Mouse (Mus musculus): ENCODE data around the gene Dph6. TPM values are rescaled to one million over a fixed set of nuclear protein-coding genes. Genes with fewer than 3 reads are reported as not detected.
A peak's percentile ranks its signal among the peaks of the same experiment; 100 is the strongest.

Dph6 gene
- polyA plus RNA-seq, 1 experiment from 2014 or later = 18.3 TPM

DNA sequence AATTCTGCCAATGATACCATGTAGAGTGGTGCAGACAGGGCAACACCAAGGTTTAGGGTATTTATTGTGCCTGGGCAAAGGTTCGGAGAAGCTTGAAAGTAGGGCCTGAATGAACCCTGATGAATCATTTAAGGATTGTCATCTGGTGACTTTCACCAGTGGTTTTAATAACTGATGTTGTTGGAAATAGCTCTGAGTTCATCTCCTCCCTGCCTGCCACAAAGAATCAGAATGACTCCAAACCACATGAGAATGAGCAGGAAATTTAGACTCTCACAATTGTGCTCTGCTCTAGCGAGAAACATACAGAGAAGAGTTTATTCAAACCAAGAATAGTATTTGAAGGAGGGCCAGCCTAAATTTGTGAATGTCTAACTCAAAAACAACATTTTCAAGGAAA lies 4.2 kb upstream of the Dph6 start:
- no peak for ATAC-seq (ENCODE audit: insufficient number of reproducible peaks, insufficient read depth, low FRiP score, low read depth)
- H3K4me2 ChIP-seq (ENCODE audit: low read length) = no peak overlapping the region
- no peak overlapping the region for H3K4me3 ChIP-seq (ENCODE audit: control insufficient read depth in 1 of 2, insufficient read depth in 1 of 2, low read depth in 1 of 2, low read length in 2 of 2)
- no peak overlapping the region for H3K27ac ChIP-seq (replicated peaks in 1 of 2; ENCODE audit: control insufficient read depth in 1 of 2, insufficient read depth in 1 of 2, low read depth in 2 of 2, low read length in 2 of 2)
- no peaks in the 10 kb centered on the region for H3K36me3 ChIP-seq (ENCODE audit: control insufficient read depth, insufficient read depth, low read length)
- no peak overlapping the region for H3K9ac ChIP-seq (ENCODE audit: low read length)
- no peaks in the 10 kb centered on the region for H3K9me3 ChIP-seq (ENCODE audit: control insufficient read depth, low read length)
- 78% methylated on average over 2 of the region's 2 CpGs for WGBS
- H3K27me3 ChIP-seq (ENCODE audit: control insufficient read depth, insufficient read depth, low read length) = no peaks in the 10 kb centered on the region
- peaks cover 0 to under 1% of the 10 kb centered on the region in 2 experiments; a peak in 1 of 4 replicates for H3K4me1 ChIP-seq (ENCODE audit: control insufficient read depth in 2 of 2, insufficient read depth in 2 of 2, low read length in 2 of 2)

DNA sequence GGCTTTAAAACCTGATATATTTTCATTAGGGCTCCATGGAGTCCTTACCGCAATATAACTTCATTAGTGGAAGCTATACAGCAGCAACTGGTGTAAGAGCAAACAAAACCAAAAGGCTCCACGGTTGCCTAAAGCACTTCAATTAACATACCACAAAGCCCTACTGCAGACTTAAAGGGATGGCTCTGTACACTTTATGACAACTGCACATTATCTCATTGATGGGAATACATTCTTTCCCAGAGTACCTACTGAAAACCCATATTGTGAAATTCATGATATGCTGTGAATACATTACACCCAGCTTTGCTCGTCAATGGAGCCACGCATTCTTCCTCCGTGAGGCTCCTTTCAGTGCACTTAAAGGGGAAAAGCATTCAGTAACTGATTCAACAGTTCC lies 8.5 kb downstream of the Dph6 start:
- H3K9me3 ChIP-seq (ENCODE audit: control insufficient read depth, low read length) = no peaks in the 10 kb centered on the region
- peaks cover 9% of the 10 kb centered on the region for H3K36me3 ChIP-seq (ENCODE audit: control insufficient read depth, insufficient read depth, low read length)
- 69% methylated on average over 5 of the region's 5 CpGs for WGBS
- H3K9ac ChIP-seq (ENCODE audit: low read length) = no peak overlapping the region
- H3K27ac ChIP-seq (replicated peaks in 1 of 2; ENCODE audit: control insufficient read depth in 1 of 2, insufficient read depth in 1 of 2, low read depth in 2 of 2, low read length in 2 of 2) = no peak overlapping the region
- H3K4me1 ChIP-seq (ENCODE audit: control insufficient read depth in 2 of 2, insufficient read depth in 2 of 2, low read length in 2 of 2) = no peaks in the 10 kb centered on the region
- ATAC-seq (ENCODE audit: insufficient number of reproducible peaks, insufficient read depth, low FRiP score, low read depth) = no peak
- no peak overlapping the region for H3K4me3 ChIP-seq (ENCODE audit: control insufficient read depth in 1 of 2, insufficient read depth in 1 of 2, low read depth in 1 of 2, low read length in 2 of 2)
- no peak overlapping the region for H3K4me2 ChIP-seq (ENCODE audit: low read length)
- no peaks in the 10 kb centered on the region for H3K27me3 ChIP-seq (ENCODE audit: control insufficient read depth, insufficient read depth, low read length)

- H3K4me3 ChIP-seq (ENCODE audit: control insufficient read depth in 1 of 2, insufficient read depth in 1 of 2, low read depth in 1 of 2, low read length in 2 of 2) = no peak overlapping the region
- H3K9me3 ChIP-seq (ENCODE audit: control insufficient read depth, low read length) = no peaks in the 10 kb centered on the region
- no peak overlapping the region for H3K27ac ChIP-seq (replicated peaks in 1 of 2; ENCODE audit: control insufficient read depth in 1 of 2, insufficient read depth in 1 of 2, low read depth in 2 of 2, low read length in 2 of 2)
- H3K4me1 ChIP-seq (ENCODE audit: control insufficient read depth in 2 of 2, insufficient read depth in 2 of 2, low read length in 2 of 2) = no peaks in the 10 kb centered on the region
- no peak overlapping the region for H3K9ac ChIP-seq (ENCODE audit: low read length)
- no peak overlapping the region for H3K4me2 ChIP-seq (ENCODE audit: low read length)
- H3K27me3 ChIP-seq (ENCODE audit: control insufficient read depth, insufficient read depth, low read length) = no peaks in the 10 kb centered on the region
- no peak for ATAC-seq (ENCODE audit: insufficient number of reproducible peaks, insufficient read depth, low FRiP score, low read depth)
- H3K36me3 ChIP-seq (ENCODE audit: control insufficient read depth, insufficient read depth, low read length) = peaks cover 15% of the 10 kb centered on the region
- WGBS = 77% methylated on average over 2 of the region's 2 CpGs
Observed at GRCm38 (mm10) chr2:114643832-114644231, 10.9 kb downstream of the Dph6 start.

GRCm38 (mm10) chr2:114624683-114625082 lies 30.1 kb downstream of the Dph6 start:
- Histone ChIP-seq H3K9me3 (ENCODE audit: control insufficient read depth, low read length) (no peaks in the 10 kb centered on the region), H3K4me3 (ENCODE audit: control insufficient read depth in 1 of 2, insufficient read depth in 1 of 2, low read depth in 1 of 2, low read length in 2 of 2) (no peak overlapping the region), H3K4me2 (ENCODE audit: low read length) (no peak overlapping the region), H3K27ac (replicated peaks in 1 of 2; ENCODE audit: control insufficient read depth in 1 of 2, insufficient read depth in 1 of 2, low read depth in 2 of 2, low read length in 2 of 2) (peak overlapping the region; percentile 3 to 14; a peak in 1 of 4 replicates), H3K4me1 (ENCODE audit: control insufficient read depth in 2 of 2, insufficient read depth in 2 of 2, low read length in 2 of 2) (peaks cover 0 to 4% of the 10 kb centered on the region in 2 experiments; a peak in 1 of 4 replicates), H3K9ac (ENCODE audit: low read length) (no peak overlapping the region), H3K27me3 (ENCODE audit: control insufficient read depth, insufficient read depth, low read length) (no peaks in the 10 kb centered on the region), H3K36me3 (ENCODE audit: control insufficient read depth, insufficient read depth, low read length) (no peaks in the 10 kb centered on the region)
- no peak for ATAC-seq (ENCODE audit: insufficient number of reproducible peaks, insufficient read depth, low FRiP score, low read depth)
- 52% methylated on average over 4 of the region's 4 CpGs for WGBS

- peaks cover 0 to 4% of the 10 kb centered on the region in 2 experiments; a peak in 1 of 4 replicates for H3K4me1 ChIP-seq (ENCODE audit: control insufficient read depth in 2 of 2, insufficient read depth in 2 of 2, low read length in 2 of 2)
- ATAC-seq (ENCODE audit: insufficient number of reproducible peaks, insufficient read depth, low FRiP score, low read depth) = no peak
Observed at GRCm38 (mm10) chr2:114622550-114622939, 32.2 kb downstream of the Dph6 start.

GRCm38 (mm10) chr2:114621781-114622549 lies 32.8 kb downstream of the Dph6 start:
- Histone ChIP-seq H3K4me3 (ENCODE audit: control insufficient read depth in 1 of 2, insufficient read depth in 1 of 2, low read depth in 1 of 2, low read length in 2 of 2) (no peak overlapping the region), H3K9ac (ENCODE audit: low read length) (no peak overlapping the region), H3K27me3 (ENCODE audit: control insufficient read depth, insufficient read depth, low read length) (no peaks in the 10 kb centered on the region), H3K27ac (replicated peaks in 1 of 2; ENCODE audit: control insufficient read depth in 1 of 2, insufficient read depth in 1 of 2, low read depth in 2 of 2, low read length in 2 of 2) (no peak overlapping the region), H3K36me3 (ENCODE audit: control insufficient read depth, insufficient read depth, low read length) (no peaks in the 10 kb centered on the region), H3K4me1 (ENCODE audit: control insufficient read depth in 2 of 2, insufficient read depth in 2 of 2, low read length in 2 of 2) (peaks cover 0 to 4% of the 10 kb centered on the region in 2 experiments; a peak in 1 of 4 replicates), H3K9me3 (ENCODE audit: control insufficient read depth, low read length) (no peaks in the 10 kb centered on the region), H3K4me2 (ENCODE audit: low read length) (peak overlapping the region; percentile 27; the same call in 1 of the 2 replicates)
- WGBS = 53% methylated on average over 5 of the region's 5 CpGs
- ATAC-seq (ENCODE audit: insufficient number of reproducible peaks, insufficient read depth, low FRiP score, low read depth) = no peak

More at GRCm38 (mm10) chr2:114622550-114622939, 32.2 kb downstream of the Dph6 start:
- Histone ChIP-seq H3K9me3 (ENCODE audit: control insufficient read depth, low read length) (no peaks in the 10 kb centered on the region), H3K4me3 (ENCODE audit: control insufficient read depth in 1 of 2, insufficient read depth in 1 of 2, low read depth in 1 of 2, low read length in 2 of 2) (no peak overlapping the region), H3K9ac (ENCODE audit: low read length) (no peak overlapping the region), H3K27ac (replicated peaks in 1 of 2; ENCODE audit: control insufficient read depth in 1 of 2, insufficient read depth in 1 of 2, low read depth in 2 of 2, low read length in 2 of 2) (0 out of 4 replicates have a peak overlapping the region, but pooled peaks of 1 of the 2 experiments have one; percentile 33), H3K27me3 (ENCODE audit: control insufficient read depth, insufficient read depth, low read length) (no peaks in the 10 kb centered on the region), H3K4me2 (ENCODE audit: low read length) (peak overlapping the region; percentile 27; the same call in 1 of the 2 replicates), H3K36me3 (ENCODE audit: control insufficient read depth, insufficient read depth, low read length) (no peaks in the 10 kb centered on the region)
- WGBS = 9% methylated on average over 2 of the region's 2 CpGs

- H3K9ac ChIP-seq (ENCODE audit: low read length) = no peak overlapping the region
- no peak overlapping the region for H3K27ac ChIP-seq (replicated peaks in 1 of 2; ENCODE audit: control insufficient read depth in 1 of 2, insufficient read depth in 1 of 2, low read depth in 2 of 2, low read length in 2 of 2)
- H3K4me1 ChIP-seq (ENCODE audit: control insufficient read depth in 2 of 2, insufficient read depth in 2 of 2, low read length in 2 of 2) = no peaks in the 10 kb centered on the region
- H3K9me3 ChIP-seq (ENCODE audit: control insufficient read depth, low read length) = no peaks in the 10 kb centered on the region
- no peak overlapping the region for H3K4me2 ChIP-seq (ENCODE audit: low read length)
- no peaks in the 10 kb centered on the region for H3K36me3 ChIP-seq (ENCODE audit: control insufficient read depth, insufficient read depth, low read length)
- H3K27me3 ChIP-seq (ENCODE audit: control insufficient read depth, insufficient read depth, low read length) = no peaks in the 10 kb centered on the region
- no peak overlapping the region for H3K4me3 ChIP-seq (ENCODE audit: control insufficient read depth in 1 of 2, insufficient read depth in 1 of 2, low read depth in 1 of 2, low read length in 2 of 2)
- 82% methylated on average over 2 of the region's 2 CpGs for WGBS
- no peak for ATAC-seq (ENCODE audit: insufficient number of reproducible peaks, insufficient read depth, low FRiP score, low read depth)
Observed at GRCm38 (mm10) chr2:114611576-114611975, 43.2 kb downstream of the Dph6 start.

All from heart, embryonic 14.5 days (tissue).